Mouse (Mus musculus): ENCODE measurements at regions not wholly inside any gene's neighbourhood (a gene's known extent, or its start where the extent isn't known, plus 50 kb on each side); places are given as distances from the start of the nearest gene placed in this dataset.

GRCm38 (mm10) chr7:129049726-129050125, 207.1 kb upstream of the Plpp4 start:
- DNase-seq (ENCODE audit: low read depth) = no peak

GRCm38 (mm10) chr7:129050675-129051074, 206.2 kb upstream of the Plpp4 start:
- no peak for DNase-seq (ENCODE audit: low read depth)

DNA sequence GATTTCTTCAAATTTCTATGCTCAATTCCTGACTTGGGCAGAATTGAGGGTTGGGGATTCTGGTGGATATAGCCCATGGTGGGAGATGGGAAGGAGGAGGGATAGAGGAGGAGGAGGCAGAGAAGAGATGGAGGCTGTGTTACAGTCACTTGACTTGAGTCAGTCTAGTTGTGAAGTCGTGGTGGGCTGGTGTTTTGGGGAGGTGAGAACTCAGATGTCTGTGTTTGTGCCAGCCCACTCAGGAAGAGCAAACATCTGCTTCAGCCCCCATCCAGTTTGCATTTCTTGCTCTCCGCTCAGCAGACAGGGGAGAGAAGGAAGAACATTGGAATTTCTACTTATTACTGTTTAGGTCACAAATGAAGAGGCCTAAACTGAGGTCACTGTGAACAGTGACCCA, 189.9 kb upstream of the Plpp4 start:
- DNase-seq (ENCODE audit: low read depth) = no peak

DNA sequence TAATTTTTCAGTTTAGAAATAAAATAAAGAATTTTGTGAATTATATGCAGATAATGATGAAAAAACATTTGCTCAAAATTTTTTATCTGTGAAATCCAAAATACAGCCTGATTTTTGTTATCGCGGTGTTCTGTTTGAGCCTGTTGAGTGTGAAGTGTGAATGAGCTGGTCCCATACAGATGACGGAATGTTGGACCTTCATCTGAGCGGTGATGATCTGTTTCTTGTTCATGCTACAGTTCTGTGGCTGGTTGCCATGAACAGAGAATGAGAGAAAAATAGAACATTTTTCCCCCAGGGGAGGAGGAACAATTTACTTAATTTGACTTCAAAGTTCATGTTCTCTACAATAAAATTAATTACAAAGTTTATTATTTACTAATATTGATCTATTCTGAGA, 188.7 kb upstream of the Plpp4 start:
- DNase-seq (ENCODE audit: low read depth) = no peak

DNA sequence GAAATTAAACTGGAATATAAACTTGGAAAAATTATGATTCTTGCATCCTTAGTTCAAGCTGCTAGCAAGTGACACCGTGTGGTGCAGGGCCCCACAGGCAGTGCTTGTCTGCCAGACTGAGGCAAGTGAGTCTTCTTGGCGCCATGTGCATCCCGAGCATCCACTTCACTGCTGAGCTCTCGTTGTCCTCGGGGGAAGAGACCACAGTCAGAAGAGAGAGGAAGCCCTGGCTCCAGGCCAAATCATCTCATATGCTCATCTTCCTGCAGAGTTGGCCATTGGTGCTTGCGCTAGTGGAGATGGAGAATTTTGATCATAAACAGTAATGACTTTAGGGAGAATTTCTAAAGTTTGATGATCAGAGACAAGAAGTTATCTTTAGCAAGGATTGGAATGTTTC, 177.0 kb upstream of the Plpp4 start:
- no peak for DNase-seq (ENCODE audit: low read depth)

DNA sequence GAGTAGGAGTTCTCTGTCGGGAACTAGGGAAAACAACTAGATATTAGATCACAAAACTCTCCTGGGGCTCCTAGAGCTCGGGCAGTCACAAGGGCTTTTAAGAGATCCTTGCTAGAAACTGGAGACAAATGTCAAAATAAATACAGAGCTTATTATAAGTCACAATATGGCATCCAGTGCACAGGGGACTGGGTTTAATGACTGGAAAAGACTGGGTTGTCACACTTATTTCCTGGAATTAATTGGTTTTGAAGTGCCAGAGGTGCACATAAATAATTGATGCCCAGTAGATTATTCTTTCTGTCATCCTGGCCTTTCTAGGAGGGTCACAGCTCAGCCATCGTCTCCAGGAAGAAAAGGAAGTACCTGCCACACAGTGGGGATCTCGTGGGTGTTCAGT, 165.4 kb upstream of the Plpp4 start:
- no peak for DNase-seq (ENCODE audit: low read depth)

DNA sequence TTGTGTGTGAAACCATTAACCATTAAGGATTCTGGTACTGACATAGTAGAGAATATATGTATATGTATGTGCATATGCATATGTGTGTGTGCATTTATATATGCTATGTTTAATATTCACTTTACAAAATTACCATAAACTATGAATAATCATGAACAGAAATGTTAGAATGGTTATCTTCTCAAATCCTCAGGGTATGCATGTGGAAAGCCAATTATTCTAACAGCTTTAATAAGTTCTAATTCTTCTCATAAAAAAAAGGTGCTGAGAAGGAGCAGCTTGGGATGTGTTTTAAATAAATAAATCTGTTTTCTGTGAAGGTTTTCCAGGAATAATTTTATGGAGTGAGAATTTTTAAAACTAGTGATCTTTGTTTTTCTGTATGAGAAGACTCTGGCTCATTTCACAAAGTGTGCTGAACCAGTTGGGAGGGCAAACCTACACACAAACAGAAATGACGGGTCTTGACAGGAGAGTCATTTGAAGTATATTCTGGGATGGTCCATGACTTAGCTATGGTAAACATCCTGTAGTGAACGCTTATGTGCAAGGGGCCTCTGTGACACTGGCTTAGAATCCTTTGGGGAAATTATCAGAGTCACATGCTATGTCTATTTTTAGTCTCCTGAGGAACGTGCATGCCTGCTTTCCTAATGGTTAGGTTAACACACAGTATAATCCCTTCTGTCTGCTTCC, 160.3 kb upstream of the Plpp4 start:
- no peak for DNase-seq (ENCODE audit: low read depth)

GRCm38 (mm10) chr7:129102437-129102836, 154.4 kb upstream of the Plpp4 start:
- no peak for DNase-seq (ENCODE audit: low read depth)

- DNase-seq (ENCODE audit: low read depth) = no peak
Measured at GRCm38 (mm10) chr7:129134176-129134575, 122.7 kb upstream of the Plpp4 start.

DNA sequence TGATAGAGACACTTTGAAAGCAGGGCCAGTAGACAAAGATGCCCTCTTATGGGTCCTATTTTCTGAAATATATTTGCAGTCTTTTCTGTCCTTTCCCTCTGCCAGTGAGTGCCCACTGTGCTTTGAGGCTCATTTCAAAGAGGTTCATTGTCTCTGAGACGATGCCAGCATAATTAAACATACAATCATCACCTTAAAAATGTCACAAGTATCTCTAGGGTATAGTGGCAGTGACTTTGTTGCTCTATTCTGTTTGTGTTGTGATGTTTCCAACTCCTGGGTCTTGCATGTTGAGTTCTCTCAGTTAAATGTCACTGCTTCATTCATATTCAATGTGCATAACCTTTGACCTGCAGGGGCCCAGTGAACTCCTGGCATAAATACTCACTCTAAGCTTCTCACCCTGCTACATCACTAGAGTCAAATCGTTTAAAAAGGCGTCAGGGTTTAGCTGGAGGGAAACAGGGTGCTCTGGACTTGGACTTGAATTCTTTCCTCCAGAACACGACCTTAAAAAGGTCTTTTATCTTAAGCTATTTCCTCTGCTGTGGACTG, 122.1 kb upstream of the Plpp4 start:
- DNase-seq (ENCODE audit: low read depth) = no peak

- no peak for DNase-seq (ENCODE audit: low read depth)
Measured at GRCm38 (mm10) chr7:129137303-129137990, 119.4 kb upstream of the Plpp4 start.

GRCm38 (mm10) chr7:129141942-129142598, 114.8 kb upstream of the Plpp4 start:
- DNase-seq (ENCODE audit: low read depth) = no peak

GRCm38 (mm10) chr7:129142599-129142949, 114.3 kb upstream of the Plpp4 start:
- no peak for DNase-seq (ENCODE audit: low read depth)

DNA sequence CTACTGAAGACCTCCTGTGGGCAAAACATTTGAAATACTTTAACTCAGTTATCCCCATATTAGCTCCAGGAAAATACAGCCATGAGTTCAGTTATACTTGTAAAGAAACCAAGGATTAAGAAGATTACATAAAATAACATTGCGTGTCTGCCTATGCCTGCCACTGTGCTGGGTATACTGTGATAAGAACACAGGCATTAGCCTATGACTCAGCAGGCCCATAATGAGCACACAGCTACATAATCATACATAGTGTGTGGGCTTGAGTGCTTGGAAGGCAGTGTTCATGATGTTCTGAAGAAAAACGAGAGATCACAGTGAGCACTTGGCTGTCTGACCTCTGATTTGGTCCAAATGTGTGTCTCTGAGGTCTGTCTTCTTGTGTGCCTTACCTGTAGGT, 101.3 kb upstream of the Plpp4 start:
- DNase-seq (ENCODE audit: low read depth) = no peak

DNA sequence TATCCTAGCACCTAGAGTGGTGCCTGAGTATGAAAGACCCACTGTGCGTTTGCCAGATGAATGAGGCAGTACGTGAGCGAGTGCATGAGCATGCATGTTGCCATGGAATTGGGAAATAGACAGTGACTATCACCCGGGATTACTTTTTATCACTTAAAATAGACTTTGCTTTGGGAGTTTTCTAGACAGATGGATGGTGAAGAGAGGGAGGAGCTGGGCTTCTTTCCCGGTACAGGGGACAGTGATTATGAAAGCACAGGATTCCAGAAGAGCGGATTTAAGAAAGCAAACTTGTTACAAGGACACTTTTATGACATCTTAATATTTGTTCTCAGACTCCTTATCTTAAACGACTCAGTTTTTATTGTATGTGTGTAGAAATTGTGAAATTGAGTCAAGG, 86.9 kb upstream of the Plpp4 start:
- DNase-seq (ENCODE audit: low read depth) = no peak

- no peak for DNase-seq (ENCODE audit: low read depth)
Measured at GRCm38 (mm10) chr7:129190933-129191332, 65.9 kb upstream of the Plpp4 start.

DNA sequence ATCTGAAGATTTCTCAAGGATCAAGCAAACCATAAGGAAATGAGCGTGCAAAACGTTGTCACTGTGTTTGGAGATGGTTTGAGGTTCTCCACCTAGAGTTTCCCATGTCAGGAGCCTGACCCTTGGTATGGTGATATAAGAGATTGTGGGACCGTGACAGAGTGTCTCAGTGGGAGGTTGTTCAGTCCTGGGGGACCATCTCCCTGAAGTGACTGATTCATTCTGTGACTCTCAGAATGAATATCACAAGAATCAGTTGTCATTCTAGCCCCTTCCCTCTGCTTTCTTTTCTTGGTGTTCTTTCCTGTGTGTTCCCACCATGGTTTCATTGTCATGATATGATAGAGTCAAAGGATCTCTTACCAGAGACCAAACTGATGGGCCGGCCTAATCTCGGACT, 49.8 kb upstream of the Plpp4 start:
- DNase-seq (ENCODE audit: low read depth) = no peak

Measured in naive thymus-derived CD4-positive, alpha-beta T cell, adult 2 months (primary cell).